ENCODE assay signal across 35 mouse cellular contexts in the genomic region with DNA sequence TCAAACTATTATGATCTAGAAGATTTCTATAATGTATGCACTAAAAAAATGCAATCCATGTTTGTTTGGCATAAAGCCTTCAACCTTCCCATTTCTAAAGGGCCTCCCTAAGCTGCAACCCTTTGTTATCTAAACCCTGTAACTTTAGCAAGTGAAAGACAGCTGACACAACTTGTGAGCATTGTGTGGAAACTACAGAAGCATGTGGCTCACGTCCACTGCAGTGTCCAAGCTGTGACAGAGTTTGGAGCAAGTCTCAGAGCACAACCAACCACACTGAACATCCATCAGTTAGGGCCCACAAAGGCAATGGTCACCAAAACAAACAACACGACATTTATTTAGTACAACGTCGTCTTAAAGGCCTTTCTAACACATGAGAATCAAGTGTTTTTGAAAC.
"Had no signal": no experiment of that assay in that cellular context is flagged by ENCODE, and none has a peak within 500 bp of the region (broad histone marks: within the 10 kb centered on the region; RNA-seq: fewer than 3 reads in every experiment).

No protein-coding gene starts in this region.

- ATAC-seq: hindbrain, embryonic 16.5 days; hindbrain, postnatal 0 days; inflammation-experienced regulatory T-cells, adult 6 months; intestine, embryonic 15.5 days; intestine, embryonic 16.5 days; intestine, postnatal 0 days had no signal

- H3K4me2 ChIP-seq: heart, embryonic 11.5 days; heart, embryonic 12.5 days; heart, embryonic 13.5 days; heart, embryonic 15.5 days; hindbrain, embryonic 12.5 days; hindbrain, embryonic 13.5 days; hindbrain, embryonic 14.5 days; hindbrain, embryonic 15.5 days; intestine, embryonic 15.5 days; kidney, embryonic 15.5 days had no signal

- H3K9me3 ChIP-seq: heart, embryonic 10.5 days; heart, embryonic 12.5 days; heart, embryonic 13.5 days; heart, embryonic 15.5 days; hindbrain, embryonic 10.5 days; hindbrain, embryonic 12.5 days; hindbrain, embryonic 13.5 days; hindbrain, embryonic 15.5 days; intestine, embryonic 15.5 days; kidney, embryonic 15.5 days had no signal

- H3K9ac ChIP-seq: heart, embryonic 12.5 days; heart, embryonic 13.5 days; heart, embryonic 15.5 days; hindbrain, embryonic 12.5 days; hindbrain, embryonic 13.5 days; hindbrain, embryonic 14.5 days; hindbrain, embryonic 15.5 days; intestine, embryonic 15.5 days; kidney, embryonic 15.5 days had no signal

- DNase-seq: heart, postnatal 10 days; heart, postnatal 14 days; heart, postnatal 36 days; heart, postnatal 4 days; kidney, adult 11 months; kidney, adult 18-20 months; kidney, adult 2 months; kidney, adult 8-10 months; kidney, adult 9 months; kidney, postnatal 10 days; kidney, postnatal 14 days; kidney, postnatal 25 days; kidney, postnatal 36 days; kidney, postnatal 4 days; layer of hippocampus, adult 9-11 months; layer of hippocampus, postnatal 36 days had no signal

- H3K27me3 ChIP-seq: heart, embryonic 12.5 days; heart, embryonic 13.5 days; heart, embryonic 15.5 days; hindbrain, embryonic 12.5 days; hindbrain, embryonic 13.5 days; hindbrain, embryonic 15.5 days; intestine, embryonic 15.5 days; kidney, embryonic 15.5 days had no signal

- H3K27ac ChIP-seq: heart, embryonic 10.5 days; heart, embryonic 13.5 days; heart, embryonic 15.5 days; hindbrain, embryonic 10.5 days; hindbrain, embryonic 12.5 days; hindbrain, embryonic 13.5 days; hindbrain, embryonic 14.5 days; hindbrain, embryonic 15.5 days; hindbrain, postnatal 0 days; intestine, embryonic 15.5 days; kidney, embryonic 15.5 days; kidney, postnatal 0 days; layer of hippocampus, adult 2 months had no signal

- H3K4me3 ChIP-seq: heart, embryonic 10.5 days; heart, embryonic 12.5 days; heart, embryonic 13.5 days; heart, embryonic 15.5 days; hindbrain, embryonic 10.5 days; hindbrain, embryonic 12.5 days; hindbrain, embryonic 13.5 days; hindbrain, embryonic 15.5 days; intestine, embryonic 15.5 days; kidney, embryonic 15.5 days; layer of hippocampus, adult 2 months had no signal

- H3K4me1 ChIP-seq: heart, embryonic 10.5 days; heart, embryonic 12.5 days; heart, embryonic 13.5 days; heart, embryonic 15.5 days; hindbrain, embryonic 10.5 days; hindbrain, embryonic 12.5 days; hindbrain, embryonic 13.5 days; hindbrain, embryonic 15.5 days; intestine, embryonic 15.5 days; kidney, embryonic 15.5 days had no signal
